Mouse (Mus musculus): ENCODE measurements around the gene Eml5. TPM values are rescaled to one million over a fixed set of nuclear protein-coding genes. Genes with fewer than 3 reads are reported as not detected.

Eml5 gene
- polyA plus RNA-seq, 1 experiment = 46.6 TPM

DNA sequence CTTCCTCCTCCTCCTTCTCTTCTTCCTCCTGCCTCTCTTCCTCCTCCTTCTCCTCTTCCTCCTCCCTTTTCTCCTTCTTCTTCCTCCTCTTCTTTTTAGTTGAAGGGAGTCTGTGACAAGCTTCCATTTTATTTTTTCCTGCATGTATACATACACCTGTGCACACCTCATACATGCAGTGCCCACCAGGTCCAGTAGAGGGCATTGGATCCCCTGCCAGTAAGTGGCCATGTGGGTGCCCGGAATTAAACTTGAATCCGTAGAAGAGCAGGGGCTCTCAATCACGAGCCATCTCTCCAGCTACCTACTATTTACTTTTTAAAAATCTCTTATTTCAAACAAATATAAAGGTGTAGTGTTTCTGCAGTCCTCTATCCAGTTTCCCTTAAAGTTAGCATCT is 50.5 kb downstream of the Eml5 start:
- Histone ChIP-seq H3K9ac (ENCODE audit: low read depth, poor library complexity, severe bottlenecking) (no peak overlapping the region), H3K27me3 (ENCODE audit: control insufficient read depth, insufficient read depth, low read length, poor library complexity, severe bottlenecking) (no peaks in the 10 kb centered on the region), H3K27ac (ENCODE audit: insufficient read depth, low read length) (no peak overlapping the region), H3K4me3 (ENCODE audit: low read depth, low read length) (no peak overlapping the region), H3K4me1 (ENCODE audit: control insufficient read depth, insufficient read depth, low read length) (no peaks in the 10 kb centered on the region), H3K9me3 (replicated peaks; ENCODE audit: control insufficient read depth, insufficient read depth, low read length, poor library complexity, severe bottlenecking) (no peaks in the 10 kb centered on the region), H3K36me3 (ENCODE audit: control insufficient read depth, insufficient read depth, low read length, poor library complexity, severe bottlenecking) (no peaks in the 10 kb centered on the region; the same call in 1 of the 2 replicates)
- TF ChIP-seq EP300 (IDR thresholded peaks at IDR 0.05; ENCODE audit: insufficient read depth, low read depth, low read length) (no peak), CTCF (IDR thresholded peaks at IDR 0.05; ENCODE audit: low read depth, low read length) (peak; percentile 62)

DNA sequence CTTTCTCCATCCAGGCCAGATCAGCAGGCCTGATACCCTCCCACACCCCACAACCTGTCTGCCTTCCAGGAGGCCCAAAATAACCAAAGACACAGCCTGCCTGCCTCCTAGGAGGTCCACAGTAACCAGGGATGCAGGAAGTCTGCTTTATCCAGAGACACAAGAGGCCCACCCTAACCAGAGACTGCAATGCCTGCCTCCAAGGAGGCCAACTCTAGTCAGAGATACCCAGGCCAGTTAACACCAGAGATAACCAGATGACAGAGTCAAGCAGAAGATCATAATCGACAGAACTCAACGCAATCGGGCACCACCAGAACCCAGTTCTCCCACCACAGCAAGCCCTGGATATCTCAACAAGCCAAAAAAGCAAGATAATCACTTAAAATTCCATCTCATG is 56.5 kb downstream of the Eml5 start:
- no peak for TF ChIP-seq EP300 (IDR thresholded peaks at IDR 0.05; ENCODE audit: insufficient read depth, low read depth, low read length)
- TF ChIP-seq CTCF (IDR thresholded peaks at IDR 0.05; ENCODE audit: low read depth, low read length) = no peak

DNA sequence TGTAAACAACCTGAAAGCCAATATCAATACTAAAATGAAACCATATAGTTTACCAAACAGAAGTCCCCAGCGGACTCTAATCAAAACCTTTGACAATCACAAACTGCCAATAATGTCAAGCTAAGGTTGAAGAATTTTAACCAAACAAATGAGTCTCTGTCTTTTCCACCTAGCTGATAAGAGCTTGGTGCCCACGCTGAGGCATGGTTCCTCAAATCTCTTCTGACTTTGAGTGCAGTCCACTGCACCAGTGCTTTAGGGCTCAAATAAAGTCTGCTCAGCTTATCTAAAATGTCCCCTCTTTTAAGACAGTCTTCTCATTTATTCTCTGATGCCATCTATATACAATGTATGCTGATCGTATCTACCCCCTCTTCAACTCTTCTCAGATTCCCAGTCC is 61.1 kb downstream of the Eml5 start:
- Histone ChIP-seq H3K27ac (ENCODE audit: insufficient read depth, low read length) (no peak overlapping the region), H3K27me3 (ENCODE audit: control insufficient read depth, insufficient read depth, low read length, poor library complexity, severe bottlenecking) (no peaks in the 10 kb centered on the region), H3K4me3 (ENCODE audit: low read depth, low read length) (no peak overlapping the region), H3K36me3 (ENCODE audit: control insufficient read depth, insufficient read depth, low read length, poor library complexity, severe bottlenecking) (no peaks in the 10 kb centered on the region), H3K9me3 (replicated peaks; ENCODE audit: control insufficient read depth, insufficient read depth, low read length, poor library complexity, severe bottlenecking) (no peaks in the 10 kb centered on the region), H3K9ac (ENCODE audit: low read depth, poor library complexity, severe bottlenecking) (no peak overlapping the region), H3K4me1 (ENCODE audit: control insufficient read depth, insufficient read depth, low read length) (no peaks in the 10 kb centered on the region)
- no peak for TF ChIP-seq CTCF (IDR thresholded peaks at IDR 0.05; ENCODE audit: low read depth, low read length)
- TF ChIP-seq POLR2A (IDR thresholded peaks at IDR 0.05; ENCODE audit: insufficient read depth, low read length) = no peak
- no peak for TF ChIP-seq EP300 (IDR thresholded peaks at IDR 0.05; ENCODE audit: insufficient read depth, low read depth, low read length)

More for the DNA sequence above, 56.5 kb downstream of the Eml5 start:
- no peak overlapping the region for H3K4me3 ChIP-seq (ENCODE audit: low read depth, low read length)
- no peaks in the 10 kb centered on the region for H3K4me1 ChIP-seq (ENCODE audit: control insufficient read depth, insufficient read depth, low read length)
- H3K27me3 ChIP-seq (ENCODE audit: control insufficient read depth, insufficient read depth, low read length, poor library complexity, severe bottlenecking) = no peaks in the 10 kb centered on the region
- H3K9ac ChIP-seq (ENCODE audit: low read depth, poor library complexity, severe bottlenecking) = no peak overlapping the region
- H3K9me3 ChIP-seq (replicated peaks; ENCODE audit: control insufficient read depth, insufficient read depth, low read length, poor library complexity, severe bottlenecking) = no peaks in the 10 kb centered on the region
- no peak overlapping the region for H3K27ac ChIP-seq (ENCODE audit: insufficient read depth, low read length)
- H3K36me3 ChIP-seq (ENCODE audit: control insufficient read depth, insufficient read depth, low read length, poor library complexity, severe bottlenecking) = no peaks in the 10 kb centered on the region

DNA sequence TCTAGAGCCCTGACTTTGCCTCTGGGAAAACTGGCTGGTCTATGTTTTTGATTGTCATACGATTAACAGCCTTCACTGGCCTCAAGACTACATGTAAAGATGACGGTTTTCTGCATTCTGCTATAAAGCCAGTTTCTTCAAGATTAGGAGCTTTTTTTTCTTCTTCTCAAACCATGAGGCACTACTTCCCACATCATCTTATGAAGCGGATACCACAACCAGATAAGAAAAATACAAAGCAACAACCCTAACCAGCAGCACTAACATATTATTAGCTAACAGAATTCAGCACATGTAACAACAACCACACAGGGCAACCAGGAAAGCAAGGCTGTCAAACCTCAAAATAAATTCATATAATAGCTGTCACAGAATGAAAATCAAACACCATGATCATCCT is 63.3 kb downstream of the Eml5 start:
- Histone ChIP-seq H3K9me3 (replicated peaks; ENCODE audit: control insufficient read depth, insufficient read depth, low read length, poor library complexity, severe bottlenecking) (no peaks in the 10 kb centered on the region), H3K4me1 (ENCODE audit: control insufficient read depth, insufficient read depth, low read length) (no peaks in the 10 kb centered on the region), H3K36me3 (ENCODE audit: control insufficient read depth, insufficient read depth, low read length, poor library complexity, severe bottlenecking) (no peaks in the 10 kb centered on the region), H3K27me3 (ENCODE audit: control insufficient read depth, insufficient read depth, low read length, poor library complexity, severe bottlenecking) (no peaks in the 10 kb centered on the region), H3K27ac (ENCODE audit: insufficient read depth, low read length) (no peak overlapping the region), H3K4me3 (ENCODE audit: low read depth, low read length) (no peak overlapping the region), H3K9ac (ENCODE audit: low read depth, poor library complexity, severe bottlenecking) (no peak overlapping the region)
- TF ChIP-seq CTCF (IDR thresholded peaks at IDR 0.05; ENCODE audit: low read depth, low read length) (no peak), POLR2A (IDR thresholded peaks at IDR 0.05; ENCODE audit: insufficient read depth, low read length) (no peak), EP300 (IDR thresholded peaks at IDR 0.05; ENCODE audit: insufficient read depth, low read depth, low read length) (no peak)

DNA sequence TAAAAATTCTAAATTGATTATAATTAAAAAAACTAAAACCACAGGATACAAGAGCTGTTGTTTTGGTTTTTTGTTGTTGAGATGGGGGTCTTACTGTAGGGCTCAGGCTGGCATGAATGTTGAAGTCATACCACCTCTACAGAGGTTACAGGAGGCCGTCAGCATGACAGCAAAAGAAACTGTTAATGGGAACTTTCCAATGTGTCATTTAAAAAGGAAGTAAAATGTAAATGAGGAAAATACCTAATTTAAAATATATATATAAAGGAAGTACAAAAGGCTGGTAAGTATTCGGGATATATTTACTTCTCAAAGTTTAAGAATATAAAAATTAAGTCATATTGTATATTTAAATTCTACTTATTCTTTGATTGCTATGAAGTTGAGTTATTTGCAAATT is 65.8 kb downstream of the Eml5 start:
- H3K4me1 ChIP-seq (ENCODE audit: control insufficient read depth, insufficient read depth, low read length) = no peaks in the 10 kb centered on the region
- no peaks in the 10 kb centered on the region for H3K27me3 ChIP-seq (ENCODE audit: control insufficient read depth, insufficient read depth, low read length, poor library complexity, severe bottlenecking)
- no peaks in the 10 kb centered on the region for H3K9me3 ChIP-seq (replicated peaks; ENCODE audit: control insufficient read depth, insufficient read depth, low read length, poor library complexity, severe bottlenecking)
- H3K36me3 ChIP-seq (ENCODE audit: control insufficient read depth, insufficient read depth, low read length, poor library complexity, severe bottlenecking) = no peaks in the 10 kb centered on the region
- H3K4me3 ChIP-seq (ENCODE audit: low read depth, low read length) = no peak overlapping the region
- no peak overlapping the region for H3K9ac ChIP-seq (ENCODE audit: low read depth, poor library complexity, severe bottlenecking)
- H3K27ac ChIP-seq (ENCODE audit: insufficient read depth, low read length) = no peak overlapping the region
- TF ChIP-seq POLR2A (IDR thresholded peaks at IDR 0.05; ENCODE audit: insufficient read depth, low read length) (no peak), CTCF (IDR thresholded peaks at IDR 0.05; ENCODE audit: low read depth, low read length) (no peak), EP300 (IDR thresholded peaks at IDR 0.05; ENCODE audit: insufficient read depth, low read depth, low read length) (no peak)

DNA sequence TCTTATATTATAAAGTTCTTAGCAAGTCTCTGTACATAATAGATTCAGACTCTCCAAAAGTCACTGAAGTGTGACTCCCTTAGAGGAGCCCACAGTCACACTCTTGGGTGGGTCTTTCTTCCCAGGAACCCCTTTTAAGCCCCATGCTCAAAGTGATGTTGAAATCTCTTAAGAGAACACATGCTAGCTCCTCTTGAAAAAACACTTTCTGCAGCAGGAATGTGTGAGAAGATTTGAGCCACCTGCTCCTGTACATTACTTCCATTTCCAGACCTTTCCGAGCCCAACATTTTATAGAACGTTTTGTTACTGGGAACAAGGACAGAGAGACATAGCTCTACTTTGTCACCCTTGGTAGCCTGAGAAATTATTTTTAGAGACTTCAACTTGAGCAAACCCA is 66.4 kb downstream of the Eml5 start:
- Histone ChIP-seq H3K27ac (ENCODE audit: insufficient read depth, low read length) (no peak overlapping the region), H3K27me3 (ENCODE audit: control insufficient read depth, insufficient read depth, low read length, poor library complexity, severe bottlenecking) (no peaks in the 10 kb centered on the region), H3K9me3 (replicated peaks; ENCODE audit: control insufficient read depth, insufficient read depth, low read length, poor library complexity, severe bottlenecking) (no peaks in the 10 kb centered on the region), H3K36me3 (ENCODE audit: control insufficient read depth, insufficient read depth, low read length, poor library complexity, severe bottlenecking) (no peaks in the 10 kb centered on the region), H3K9ac (ENCODE audit: low read depth, poor library complexity, severe bottlenecking) (no peak overlapping the region), H3K4me3 (ENCODE audit: low read depth, low read length) (no peak overlapping the region), H3K4me1 (ENCODE audit: control insufficient read depth, insufficient read depth, low read length) (no peaks in the 10 kb centered on the region)
- TF ChIP-seq EP300 (IDR thresholded peaks at IDR 0.05; ENCODE audit: insufficient read depth, low read depth, low read length) (no peak), POLR2A (IDR thresholded peaks at IDR 0.05; ENCODE audit: insufficient read depth, low read length) (no peak), CTCF (IDR thresholded peaks at IDR 0.05; ENCODE audit: low read depth, low read length) (no peak)

All from ES-Bruce4 (cell line).